Mouse (Mus musculus): Measurements from ENCODE around the gene Aoah. TPM values are rescaled to one million over a fixed set of nuclear protein-coding genes. Genes with fewer than 3 reads are reported as not detected.

Gene Aoah
- polyA plus RNA-seq, 1 experiment = not detected

- Histone ChIP-seq H3ac (ENCODE audit: control insufficient read depth, insufficient read length) (no peak overlapping the region), H3K4me3 (no peak overlapping the region), H3K36me3 (ENCODE audit: control insufficient read depth, insufficient read depth) (no peaks in the 10 kb centered on the region), H3K27me3 (ENCODE audit: control insufficient read depth, insufficient read depth, insufficient read length) (no peaks in the 10 kb centered on the region), H3K4me2 (ENCODE audit: low read depth) (no peak overlapping the region), H3K79me2 (ENCODE audit: control insufficient read depth, insufficient read depth) (no peaks in the 10 kb centered on the region)
- TF ChIP-seq MYOD1 (IDR thresholded peaks at IDR 0.05; ENCODE audit: control insufficient read depth in 1 of 3, insufficient read length in 2 of 3, low read depth in 2 of 3) = no peak
- TF ChIP-seq TCF12 (IDR thresholded peaks at IDR 0.05; ENCODE audit: insufficient read depth, poor library complexity, severe bottlenecking) = no peak
Observed at GRCm38 (mm10) chr13:20901634-20902135, 107.8 kb downstream of the Aoah start.

- no peaks in the 10 kb centered on the region for H3K36me3 ChIP-seq (ENCODE audit: control insufficient read depth, insufficient read depth)
- H3K79me2 ChIP-seq (ENCODE audit: control insufficient read depth, insufficient read depth) = no peaks in the 10 kb centered on the region
- H3K27me3 ChIP-seq (ENCODE audit: control insufficient read depth, insufficient read depth, insufficient read length) = no peaks in the 10 kb centered on the region
- no peak overlapping the region for H3K4me2 ChIP-seq (ENCODE audit: low read depth)
- H3ac ChIP-seq (ENCODE audit: control insufficient read depth, insufficient read length) = no peak overlapping the region
- H3K4me3 ChIP-seq = no peak overlapping the region
- TF ChIP-seq SRF (IDR thresholded peaks at IDR 0.05; ENCODE audit: control insufficient read depth, insufficient read length, low read depth) (no peak), MYOD1 (IDR thresholded peaks at IDR 0.05; ENCODE audit: control insufficient read depth in 1 of 3, insufficient read length in 2 of 3, low read depth in 2 of 3) (no peak), REST (IDR thresholded peaks at IDR 0.05; ENCODE audit: insufficient read depth, insufficient read length) (no peak), MAX (IDR thresholded peaks at IDR 0.05; ENCODE audit: low read depth) (no peak), POLR2A (IDR thresholded peaks at IDR 0.05; ENCODE audit: insufficient read length, low read depth) (no peak), POLR2AphosphoS2 (IDR thresholded peaks at IDR 0.05; ENCODE audit: insufficient read length, low read depth) (no peak), E2F4 (IDR thresholded peaks at IDR 0.05; ENCODE audit: insufficient read depth) (no peak), TCF12 (IDR thresholded peaks at IDR 0.05; ENCODE audit: insufficient read depth, poor library complexity, severe bottlenecking) (no peak), TCF3 (IDR thresholded peaks at IDR 0.05; ENCODE audit: insufficient read length, low read depth) (no peak), MYOG (IDR thresholded peaks at IDR 0.05; ENCODE audit: control insufficient read depth in 1 of 3, insufficient read depth in 1 of 3, insufficient read length in 2 of 3, low read depth in 2 of 3) (no peak)
Observed at GRCm38 (mm10) chr13:20904118-20904517, 110.2 kb downstream of the Aoah start.

GRCm38 (mm10) chr13:20905195-20905594 lies 111.3 kb downstream of the Aoah start:
- TF ChIP-seq TCF12 (IDR thresholded peaks at IDR 0.05; ENCODE audit: insufficient read depth, poor library complexity, severe bottlenecking) = no peak
- no peak for TF ChIP-seq USF1 (IDR thresholded peaks at IDR 0.05; ENCODE audit: low read depth)
- TF ChIP-seq SRF (IDR thresholded peaks at IDR 0.05; ENCODE audit: control insufficient read depth, insufficient read length, low read depth) = no peak
- TF ChIP-seq CEBPB (IDR thresholded peaks at IDR 0.05; ENCODE audit: insufficient read depth, poor library complexity, severe bottlenecking) = no peak
- TF ChIP-seq MAX (IDR thresholded peaks at IDR 0.05; ENCODE audit: low read depth) = no peak
- TF ChIP-seq POLR2A (IDR thresholded peaks at IDR 0.05; ENCODE audit: insufficient read length, low read depth) = no peak
- no peak for TF ChIP-seq MYOG (IDR thresholded peaks at IDR 0.05; ENCODE audit: control insufficient read depth in 1 of 3, insufficient read depth in 1 of 3, insufficient read length in 2 of 3, low read depth in 2 of 3)
- TF ChIP-seq POLR2AphosphoS2 (IDR thresholded peaks at IDR 0.05; ENCODE audit: insufficient read length, low read depth) = no peak
- TF ChIP-seq E2F4 (IDR thresholded peaks at IDR 0.05; ENCODE audit: insufficient read depth) = no peak
- no peak for TF ChIP-seq REST (IDR thresholded peaks at IDR 0.05; ENCODE audit: insufficient read depth, insufficient read length)
- H3K4me2 ChIP-seq (ENCODE audit: low read depth) = no peak overlapping the region
- H3K4me3 ChIP-seq = no peak overlapping the region

GRCm38 (mm10) chr13:20916698-20917511 lies 123.0 kb downstream of the Aoah start:
- TF ChIP-seq TCF12 (IDR thresholded peaks at IDR 0.05; ENCODE audit: insufficient read depth, poor library complexity, severe bottlenecking) (no peak), MYOD1 (IDR thresholded peaks at IDR 0.05; ENCODE audit: control insufficient read depth in 1 of 3, insufficient read length in 2 of 3, low read depth in 2 of 3) (peak in 1 of 3 experiments; percentile 59), MYOG (IDR thresholded peaks at IDR 0.05; ENCODE audit: control insufficient read depth in 1 of 3, insufficient read depth in 1 of 3, insufficient read length in 2 of 3, low read depth in 2 of 3) (peak in 1 of 3 experiments; percentile 6)
- Histone ChIP-seq H3K27me3 (ENCODE audit: control insufficient read depth, insufficient read depth, insufficient read length) (no peaks in the 10 kb centered on the region), H3K4me3 (no peak overlapping the region), H3K4me2 (ENCODE audit: low read depth) (no peak overlapping the region), H3K79me2 (ENCODE audit: control insufficient read depth, insufficient read depth) (no peaks in the 10 kb centered on the region), H3ac (ENCODE audit: control insufficient read depth, insufficient read length) (no peak overlapping the region), H3K36me3 (ENCODE audit: control insufficient read depth, insufficient read depth) (no peaks in the 10 kb centered on the region)

More at GRCm38 (mm10) chr13:20905195-20905594, 111.3 kb downstream of the Aoah start:
- H3K27me3 ChIP-seq (ENCODE audit: control insufficient read depth, insufficient read depth, insufficient read length) = no peaks in the 10 kb centered on the region
- no peaks in the 10 kb centered on the region for H3K36me3 ChIP-seq (ENCODE audit: control insufficient read depth, insufficient read depth)
- no peaks in the 10 kb centered on the region for H3K79me2 ChIP-seq (ENCODE audit: control insufficient read depth, insufficient read depth)
- H3ac ChIP-seq (ENCODE audit: control insufficient read depth, insufficient read length) = no peak overlapping the region

GRCm38 (mm10) chr13:20920401-20920800 lies 126.5 kb downstream of the Aoah start:
- H3K4me3 ChIP-seq = no peak overlapping the region

More at GRCm38 (mm10) chr13:20920401-20920800, 126.5 kb downstream of the Aoah start:
- no peaks in the 10 kb centered on the region for H3K79me2 ChIP-seq (ENCODE audit: control insufficient read depth, insufficient read depth)
- no peaks in the 10 kb centered on the region for H3K27me3 ChIP-seq (ENCODE audit: control insufficient read depth, insufficient read depth, insufficient read length)
- H3ac ChIP-seq (ENCODE audit: control insufficient read depth, insufficient read length) = no peak overlapping the region
- no peak overlapping the region for H3K4me2 ChIP-seq (ENCODE audit: low read depth)
- no peaks in the 10 kb centered on the region for H3K36me3 ChIP-seq (ENCODE audit: control insufficient read depth, insufficient read depth)
- no peak for TF ChIP-seq MYOD1 (IDR thresholded peaks at IDR 0.05; ENCODE audit: control insufficient read depth in 1 of 3, insufficient read length in 2 of 3, low read depth in 2 of 3)

All from myocyte (in vitro differentiated cells).